Mouse (Mus musculus) left cerebral cortex, adult 9 months (tissue): Measurements from ENCODE around the gene Olfr547.
"Not testable (repeated sequence)": the region's sequence is repeated elsewhere in the genome, so short reads cannot be mapped to it uniquely, and the experiment has no call there.

ENCODE experiments used
- DNase-seq, 2 experiments: peaks; one replicate each; pipeline ENCODE4 v3.0.0; 2022; ENCODE audit warnings: low spot score in 2 of 2

Gene Olfr547

GRCm38 (mm10) chr7:102534449-102534848, at the start of gene Olfr547:
Olfr547 (plus strand) TSS chr7:102534749.
- DNase-seq = no peak

DNA sequence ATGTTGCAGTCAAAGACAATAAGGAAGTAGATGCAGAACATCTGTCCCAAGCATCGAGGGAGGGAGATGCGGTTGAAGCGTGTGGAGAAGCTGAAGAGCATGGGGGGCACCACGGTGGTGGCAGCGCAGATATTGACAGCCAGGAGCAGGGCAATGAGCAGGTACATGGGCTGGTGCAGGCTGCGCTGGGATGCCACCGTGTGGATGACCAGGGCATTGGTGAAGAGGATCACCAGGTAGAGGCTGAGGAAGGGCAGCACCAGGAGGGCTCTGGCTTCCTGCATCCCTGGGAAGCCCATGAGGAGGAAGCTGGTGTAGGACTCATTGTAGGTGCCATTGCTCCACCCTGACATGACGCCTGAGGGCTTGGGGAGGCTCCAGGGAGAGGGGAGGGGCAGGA, 49.8 kb upstream of the Olfr547 start:
- not testable (repeated sequence) for DNase-seq

- no peak for DNase-seq
These were observed 48.4 kb upstream of the Olfr547 start for GRCm38 (mm10) chr7:102486105-102486504.

DNA sequence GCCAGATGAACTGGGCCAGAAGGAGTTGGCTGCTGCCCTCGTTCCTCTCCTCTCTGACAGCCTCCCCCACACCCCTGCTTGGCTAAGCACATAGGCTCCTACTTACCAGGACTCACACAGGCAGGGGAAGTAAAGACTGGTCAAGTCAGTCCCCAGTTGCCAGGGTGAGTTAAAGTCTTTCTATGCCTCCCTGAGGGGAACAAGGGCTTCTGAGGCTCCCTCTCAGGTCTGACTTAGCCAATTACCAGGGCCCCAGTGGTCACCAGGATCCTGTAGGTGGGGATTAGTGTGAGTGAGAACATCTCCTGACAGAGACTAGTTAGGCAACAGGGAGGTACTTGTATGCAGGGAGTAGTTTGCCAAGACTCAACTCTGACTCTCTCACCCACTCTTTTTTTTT, 46.4 kb upstream of the Olfr547 start, which contains the start of gene Olfr544:
Gene Olfr544, minus strand, starts transcription at position 153 of the 400 bp plus-strand sequence.
- no peak for DNase-seq

DNA sequence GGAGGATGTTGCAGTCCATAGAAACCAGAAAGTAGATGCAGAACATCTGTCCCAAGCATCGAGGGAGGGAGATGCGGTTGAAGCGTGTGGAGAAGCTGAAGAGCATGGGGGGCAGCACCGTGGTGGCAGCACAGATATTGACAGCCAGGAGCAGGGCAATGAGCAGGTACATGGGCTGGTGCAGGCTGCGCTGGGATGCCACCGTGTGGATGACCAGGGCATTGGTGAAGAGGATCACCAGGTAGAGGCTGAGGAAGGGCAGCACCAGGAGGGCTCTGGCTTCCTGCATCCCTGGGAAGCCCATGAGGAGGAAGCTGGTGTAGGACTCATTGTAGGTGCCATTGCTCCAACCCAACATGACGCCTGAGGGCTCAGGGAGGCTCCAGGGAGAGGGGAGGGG, 40.1 kb upstream of the Olfr547 start:
- DNase-seq = not testable (repeated sequence)

GRCm38 (mm10) chr7:102499473-102499872, 35.1 kb upstream of the Olfr547 start, which contains the start of gene Olfr545:
Olfr545 (minus strand) TSS chr7:102499573.
- no peak for DNase-seq

DNA sequence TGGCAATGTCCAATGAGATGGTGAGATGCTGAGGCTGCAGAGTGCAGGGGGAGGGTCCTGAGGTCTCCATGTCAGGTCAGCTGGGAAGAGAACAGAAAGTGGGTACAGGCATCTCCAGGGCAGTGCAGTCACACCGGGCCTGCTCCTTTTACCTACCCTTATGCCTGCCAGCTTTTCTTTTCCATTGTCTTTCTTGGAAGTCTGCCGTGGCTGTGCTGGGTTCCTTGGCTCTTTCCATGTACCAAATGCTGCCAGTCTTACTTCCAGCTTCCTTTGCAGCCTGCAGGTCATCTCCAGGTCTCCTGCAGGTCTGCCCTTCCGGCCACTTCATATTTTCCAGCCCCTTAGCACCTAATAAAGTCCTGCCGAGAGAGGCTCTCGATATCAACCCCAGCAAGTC, 32.6 kb upstream of the Olfr547 start:
- DNase-seq = no peak

DNA sequence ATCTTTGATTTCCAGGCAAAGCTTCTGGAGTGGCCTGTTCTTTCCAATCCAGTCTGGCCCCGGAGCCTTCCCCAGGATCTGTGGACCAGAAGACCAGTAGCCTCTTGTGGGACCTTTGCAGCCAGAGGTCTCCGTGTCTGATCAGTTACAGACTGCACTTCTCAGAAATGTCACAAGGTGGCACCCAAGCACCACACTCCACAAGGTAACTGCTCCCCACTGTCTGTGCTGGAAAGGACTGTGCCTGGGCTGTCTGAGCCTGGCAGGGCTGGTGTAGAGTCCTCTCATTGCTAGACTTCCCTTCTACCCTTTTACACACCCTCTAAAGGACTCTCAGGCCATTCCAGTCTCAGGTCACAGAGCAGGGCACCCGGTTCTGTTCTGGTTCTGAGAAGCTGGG, 27.7 kb upstream of the Olfr547 start:
- DNase-seq = peak; percentile 18 to 80

GRCm38 (mm10) chr7:102508066-102508465, 26.5 kb upstream of the Olfr547 start:
- DNase-seq = no peak

DNA sequence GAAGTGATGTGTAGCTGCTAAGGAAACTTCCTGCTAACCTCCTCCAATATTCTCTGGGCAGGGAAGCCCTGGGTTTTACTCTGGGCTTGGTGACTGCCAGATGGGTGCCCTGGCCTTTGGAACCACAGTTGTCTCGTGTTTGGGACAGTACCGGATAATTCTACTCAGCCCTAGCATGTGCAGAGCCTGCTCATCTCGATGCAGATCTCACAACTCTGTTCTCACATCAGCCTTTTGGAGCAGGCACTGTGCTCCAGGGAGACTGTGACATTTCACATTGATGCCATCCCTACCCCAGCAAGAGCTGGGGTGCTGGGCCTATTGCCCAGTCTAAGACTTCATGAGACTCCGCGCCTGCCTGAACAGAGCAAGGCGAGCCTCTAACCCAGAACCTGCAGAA, 25.9 kb upstream of the Olfr547 start:
- no peak for DNase-seq

DNA sequence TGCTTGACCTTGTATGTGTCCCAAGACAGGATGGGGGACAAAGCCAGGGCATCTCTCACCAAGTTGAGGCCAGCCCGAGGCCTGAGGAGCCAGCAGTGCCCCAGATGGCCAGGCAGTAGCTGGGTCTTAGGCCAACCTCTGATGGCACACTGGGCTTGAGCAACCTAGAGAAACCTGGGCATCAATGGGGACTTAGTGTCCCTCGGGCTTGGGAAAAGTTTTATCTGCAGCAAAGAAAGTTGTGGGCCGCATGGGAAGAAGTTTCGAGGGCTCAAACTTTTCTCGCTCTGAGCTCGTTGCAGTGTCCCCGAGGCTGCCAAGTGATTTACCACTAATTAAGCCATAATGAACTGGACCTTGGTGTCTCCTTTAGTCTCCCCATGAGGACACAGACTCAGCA, 24.8 kb upstream of the Olfr547 start:
- DNase-seq = no peak

DNA sequence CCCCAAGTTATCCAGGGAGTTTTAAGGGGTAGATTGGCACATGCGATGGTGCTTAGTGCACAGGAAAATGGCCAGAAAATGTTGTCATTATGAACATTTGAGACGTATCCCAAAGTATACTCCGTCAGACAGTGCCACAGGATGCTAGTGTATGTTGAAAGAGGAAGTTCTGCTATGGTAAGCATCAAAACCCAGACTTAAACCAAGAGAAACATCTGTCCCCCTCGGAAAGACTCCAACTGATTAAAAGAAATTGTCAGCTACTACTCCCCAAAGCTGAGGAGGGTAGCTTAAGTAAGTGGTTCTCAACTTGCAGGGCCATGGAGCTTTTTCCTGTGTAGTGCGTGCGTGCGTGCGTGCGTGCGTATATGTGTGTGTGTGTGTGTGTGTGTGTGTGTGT, 22.6 kb upstream of the Olfr547 start:
- no peak for DNase-seq

GRCm38 (mm10) chr7:102512814-102513435, 21.6 kb upstream of the Olfr547 start:
- peak; percentile 16 to 82 for DNase-seq

- DNase-seq = no peak
These were observed 20.4 kb upstream of the Olfr547 start for GRCm38 (mm10) chr7:102514144-102514543.

- no peak for DNase-seq
These were observed 18.1 kb upstream of the Olfr547 start for GRCm38 (mm10) chr7:102516261-102517050.

DNA sequence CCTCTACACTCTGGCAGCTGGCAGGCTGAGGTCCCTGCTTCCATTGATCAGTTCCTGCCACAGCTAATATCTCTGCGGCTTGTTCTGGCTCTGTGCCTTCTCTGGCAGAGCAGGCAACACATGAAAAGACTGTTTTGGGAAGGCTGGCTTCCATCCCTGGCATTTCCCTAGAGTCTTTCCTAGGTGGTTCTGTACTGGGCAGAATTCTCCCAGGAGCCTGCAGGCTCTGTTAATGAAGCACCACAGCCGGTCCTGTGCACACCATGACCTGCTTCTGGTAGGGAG, 17.6 kb upstream of the Olfr547 start:
- no peak for DNase-seq

DNA sequence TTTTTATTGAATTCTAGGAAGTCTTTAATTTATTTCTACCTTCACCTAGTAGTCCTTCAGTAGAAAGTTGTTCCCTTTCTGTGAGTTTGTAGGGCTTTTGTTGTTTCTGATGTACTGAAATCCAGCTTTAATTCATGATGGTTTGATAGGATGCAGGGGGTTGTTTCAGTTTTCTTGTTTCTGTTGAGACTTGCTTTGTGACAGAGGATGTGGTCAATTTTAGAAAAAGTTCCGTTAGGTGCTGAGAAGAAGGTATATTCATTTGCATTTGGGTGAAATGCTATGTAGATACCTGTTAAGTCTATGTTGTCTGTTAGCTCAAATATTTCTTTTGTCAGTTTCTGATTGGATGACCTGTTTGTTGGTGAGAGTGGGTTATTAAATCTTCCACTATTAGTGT, 5.5 kb upstream of the Olfr547 start:
- no peak for DNase-seq

- no peak for DNase-seq
These were observed 6.0 kb downstream of the Olfr547 start, which contains the start of gene Olfr548-ps1 for GRCm38 (mm10) chr7:102540596-102540995. Olfr548-ps1 (plus strand) TSS chr7:102540896.

GRCm38 (mm10) chr7:102541251-102541650, 6.7 kb downstream of the Olfr547 start:
- DNase-seq = no peak

GRCm38 (mm10) chr7:102549570-102549969, 15.0 kb downstream of the Olfr547 start, which contains the start of gene Olfr549:
Olfr549 (plus strand) TSS chr7:102549870.
- DNase-seq = no peak

DNA sequence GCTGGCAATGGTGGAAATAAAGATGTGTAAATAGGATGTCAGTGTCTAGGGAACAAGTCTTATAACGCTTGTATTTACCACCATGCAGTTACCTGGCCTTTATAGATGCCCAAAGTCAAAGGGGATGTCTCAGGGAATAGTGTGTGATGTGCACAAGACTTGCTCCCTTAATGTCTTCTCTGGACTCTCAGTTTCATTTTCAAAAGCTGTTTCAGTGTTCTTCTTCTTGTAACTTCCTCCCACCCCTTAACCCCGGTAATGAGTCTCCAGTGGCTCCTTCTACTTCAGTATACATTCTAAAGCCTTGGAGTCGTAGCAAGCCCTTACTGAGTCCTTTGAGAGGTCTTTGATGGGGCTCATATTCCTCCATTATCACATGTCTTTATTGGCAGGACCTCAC, 18.7 kb downstream of the Olfr547 start:
- no peak for DNase-seq

DNA sequence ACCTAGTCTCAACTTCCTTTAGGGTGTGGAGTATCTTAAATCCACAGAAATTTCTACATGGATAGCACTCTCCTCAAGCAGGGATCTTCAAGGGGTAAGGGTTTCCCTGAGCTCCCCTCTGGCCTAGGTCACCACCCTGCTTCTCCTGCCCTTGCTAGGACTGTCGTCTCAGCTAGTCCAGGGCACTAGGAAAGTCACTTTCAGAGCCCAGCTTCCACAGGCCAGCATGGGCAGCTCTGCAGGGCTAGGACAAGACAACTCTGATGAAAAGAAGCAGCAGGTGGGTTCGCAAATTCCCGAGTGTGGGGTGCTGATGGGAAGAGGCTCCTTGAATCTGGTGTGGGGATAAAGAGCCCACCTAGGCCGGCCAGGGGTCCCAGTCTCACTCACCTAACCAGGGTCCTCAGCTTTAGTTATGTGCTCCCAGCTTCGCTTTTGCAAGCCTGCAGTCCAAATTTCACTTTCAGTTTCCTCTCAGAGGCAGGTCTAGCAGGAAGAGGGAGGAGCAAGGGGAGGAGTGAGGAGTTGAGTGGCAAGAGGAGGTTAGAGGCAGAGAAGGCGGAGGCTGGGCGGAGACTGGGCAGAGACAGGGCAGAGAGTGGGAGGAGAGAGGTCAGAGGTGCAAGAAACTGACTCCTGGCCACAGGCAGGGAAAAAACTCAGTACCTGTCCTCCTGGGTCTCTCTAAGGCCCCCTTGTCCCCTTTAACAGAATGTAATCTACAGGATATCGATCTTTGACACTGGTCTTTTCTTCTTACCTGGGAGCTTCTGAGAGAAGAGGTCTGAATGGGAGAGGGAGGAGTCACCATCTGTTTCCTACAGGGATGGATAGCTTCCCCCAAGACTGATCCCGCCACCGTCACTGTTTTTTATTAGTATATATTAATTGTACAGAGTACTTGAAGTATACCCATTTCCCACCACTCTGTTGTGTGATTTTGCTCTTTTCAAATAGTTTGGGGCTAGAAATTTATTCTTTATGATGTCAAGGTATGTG, 30.7 kb downstream of the Olfr547 start, which contains the start of gene Trim21:
Gene Trim21, minus strand, starts transcription at position 488 of the 999 bp plus-strand sequence.
- DNase-seq = peak; percentile 6 to 55
